8 mouse cellular contexts compared by ENCODE assay signal in the genomic region with DNA sequence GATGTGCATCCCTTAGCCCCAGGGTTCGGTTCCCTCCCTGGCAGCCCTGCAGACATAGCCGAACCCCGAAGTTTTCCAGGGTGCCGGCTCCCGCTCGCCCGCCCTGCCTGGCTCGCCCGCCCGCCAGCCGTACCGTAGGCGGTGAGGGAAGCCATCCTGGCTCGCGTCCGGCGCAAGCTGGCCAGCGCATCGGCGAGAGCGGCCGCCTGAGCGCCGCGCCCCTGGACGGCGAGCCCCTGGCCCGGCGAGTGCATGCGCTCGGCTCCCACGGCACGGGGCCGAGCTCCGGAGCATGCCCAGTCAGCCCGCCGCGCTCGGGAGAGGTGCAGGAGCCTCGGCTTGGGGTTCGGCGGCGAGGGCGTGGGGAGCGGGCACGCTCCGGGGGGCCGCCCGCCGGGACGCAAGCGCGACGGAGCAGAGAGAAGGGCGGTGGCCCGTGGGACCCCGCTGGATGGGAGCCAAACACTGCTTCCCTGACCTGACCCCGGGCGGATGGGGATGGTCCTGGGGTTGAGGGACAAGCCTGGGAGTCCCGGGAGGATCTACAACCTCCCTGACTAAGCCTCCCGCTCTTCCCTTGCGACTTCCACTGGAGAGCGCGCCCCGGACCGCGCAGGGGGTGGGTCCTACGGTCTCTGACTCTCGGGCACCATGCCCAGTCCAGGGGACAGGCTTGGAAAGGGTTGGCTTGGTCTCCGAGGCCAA. TPM values are rescaled to one million over a fixed set of nuclear protein-coding genes. Genes with fewer than 3 reads are reported as not detected.
A peak's percentile ranks its signal among the peaks of the same experiment; 100 is the strongest.
DNase-seq lines count a peak whose midpoint lies in the region; ATAC-seq and TF ChIP-seq lines count a peak whose summit lies in the region.

A gene (minus strand): TSS at position 272 of the 705 bp plus-strand sequence.

- intact Hi-C loops in heart, postnatal 14 days (cut with DNase I), result no loop called here

- 0 out of 2 replicates have a peak within 1 kb of the TSS, but pooled peaks have one; percentile 4 for H3K4me3 ChIP-seq in thymus, adult 2 months (ENCODE audit: control insufficient read depth, insufficient read depth, low read length)
- H3K4me3 ChIP-seq in forebrain, embryonic 13.5 days, result peak within 1 kb of the TSS; percentile 57
- peak within 1 kb of the TSS; percentile 39 for H3K4me3 ChIP-seq in liver, postnatal 0 days (ENCODE audit: low read depth, low read length)

- TF ChIP-seq EP300 in liver, postnatal 0 days (IDR thresholded peaks at IDR 0.05; ENCODE audit: low read depth), result no peak

- no peak within 1 kb of the TSS for H3K27ac ChIP-seq in thymus, adult 2 months (ENCODE audit: control insufficient read depth, insufficient read depth, low read length)
- no peak within 1 kb of the TSS for H3K27ac ChIP-seq in forebrain, embryonic 13.5 days
- no peak within 1 kb of the TSS for H3K27ac ChIP-seq in liver, postnatal 0 days (ENCODE audit: low read depth)

- peaks cover 10% of the 10 kb centered on the region; the same call in 1 of the 2 replicates for H3K27me3 ChIP-seq in thymus, adult 2 months (ENCODE audit: control insufficient read depth, insufficient read depth, low read length)
- peaks cover 37% of the 10 kb centered on the region for H3K27me3 ChIP-seq in forebrain, embryonic 13.5 days
- H3K27me3 ChIP-seq in liver, postnatal 0 days (ENCODE audit: insufficient read depth, low read length), result peaks cover 26% of the 10 kb centered on the region

- WGBS in thymus, adult 2 months, result 2% methylated on average over 70 of the region's 70 CpGs
- WGBS in forebrain, embryonic 13.5 days, result under 1% methylated on average over 69 of the region's 70 CpGs
- 1% methylated on average over 59 of the region's 70 CpGs for WGBS in liver, postnatal 0 days (ENCODE audit: insufficient replicate concordance)

- no peak for DNase-seq in thymus, adult 2 months
- DNase-seq in thymus, postnatal 36 days, result no peak
- peak; percentile 68 for DNase-seq in heart, postnatal 14 days
- peak; percentile 53 to 81 for DNase-seq in kidney, postnatal 36 days
- peak; percentile 19 for DNase-seq in liver, postnatal 0 days
- DNase-seq in right cerebral cortex, adult 2 months (ENCODE audit: low spot score in 2 of 2), result peak; percentile 24 to 28
- DNase-seq in spleen, adult 12 weeks (ENCODE audit: low spot score), result no peak

- peak; percentile 80 for ATAC-seq in forebrain, embryonic 13.5 days
- ATAC-seq in liver, postnatal 0 days, result no peak

- H3K4me1 ChIP-seq in thymus, adult 2 months (replicated peaks; ENCODE audit: control insufficient read depth, insufficient read depth, low read length), result no peaks in the 10 kb centered on the region
- H3K4me1 ChIP-seq in forebrain, embryonic 13.5 days, result peaks cover 12% of the 10 kb centered on the region
- H3K4me1 ChIP-seq in liver, postnatal 0 days (ENCODE audit: insufficient read depth), result peaks cover 5% of the 10 kb centered on the region; the same call in 1 of the 2 replicates

- H3K36me3 ChIP-seq in thymus, adult 2 months (ENCODE audit: control insufficient read depth, insufficient read depth, low read length), result no peaks in the 10 kb centered on the region
- H3K36me3 ChIP-seq in forebrain, embryonic 13.5 days (ENCODE audit: poor library complexity, severe bottlenecking), result no peaks in the 10 kb centered on the region
- no peaks in the 10 kb centered on the region for H3K36me3 ChIP-seq in liver, postnatal 0 days (replicated peaks; ENCODE audit: insufficient read depth, low read length)

- TF ChIP-seq POLR2A in thymus, adult 2 months (IDR thresholded peaks at IDR 0.05; ENCODE audit: control insufficient read depth, extremely low read depth, insufficient read depth, low read length, poor library complexity), result no peak

- peak within 1 kb of the TSS; percentile 97 for H3K4me2 ChIP-seq in forebrain, embryonic 13.5 days
- H3K4me2 ChIP-seq in liver, postnatal 0 days (ENCODE audit: low read depth, low read length), result peak within 1 kb of the TSS; percentile 69

- TF ChIP-seq CTCF in thymus, adult 2 months (IDR thresholded peaks at IDR 0.05; ENCODE audit: borderline replicate concordance, control insufficient read depth, extremely low read depth, insufficient read depth, low read length, poor library complexity), result no peak
- TF ChIP-seq CTCF in liver, postnatal 0 days (IDR thresholded peaks at IDR 0.05; ENCODE audit: low read depth), result no peak

- H3K9ac ChIP-seq in forebrain, embryonic 13.5 days, result peak within 1 kb of the TSS; percentile 66
- no peak within 1 kb of the TSS for H3K9ac ChIP-seq in liver, postnatal 0 days (replicated peaks)

- no peaks in the 10 kb centered on the region for H3K9me3 ChIP-seq in forebrain, embryonic 13.5 days (replicated peaks)
- no peaks in the 10 kb centered on the region for H3K9me3 ChIP-seq in liver, postnatal 0 days (ENCODE audit: low read length)

RNA-seq across cellular contexts. Expression of the gene that starts here (rescaled TPM):
- polyA plus RNA-seq in thymus, adult 2 months (2012; rRNA removed), result 0.15 and 0.35 TPM in 2 replicates
- 2.8 and 3.1 TPM in 2 replicates for polyA plus RNA-seq in forebrain, embryonic 13.5 days (2015; fragmentation: Nextera tagmentation; extraction: Ambion mirVana)
- 1 to 10 TPM; 3.3 to 4.9 TPM for total RNA-seq in heart, postnatal 14 days (2021)
- polyA plus RNA-seq in liver, postnatal 0 days (2015; fragmentation: Nextera tagmentation; extraction: Ambion mirVana), result not detected in 2 replicates

Comparison
In these comparisons a context has a peak if more than half of its experiments do, and no peak if none do; other contexts are left out.
1. Peak in DNase-seq, H3K4me3 ChIP-seq and H3K4me2 ChIP-seq in liver, postnatal 0 days; RNA of the gene not detected or under 1 TPM.
2. DNase-seq: peak in heart, postnatal 14 days (2 of 2), kidney, postnatal 36 days (2 of 2) and right cerebral cortex, adult 2 months (2 of 2); none in thymus, adult 2 months (single experiment), thymus, postnatal 36 days (0 of 2) and spleen, adult 12 weeks (single experiment).
3. H3K4me3 ChIP-seq: peak in every context shown above with its lines; median percentile 57 in forebrain, embryonic 13.5 days; 39 in liver, postnatal 0 days; 4 in thymus, adult 2 months.